Comparison of ENCODE assay signal across 19 mouse cellular contexts in the genomic region with DNA sequence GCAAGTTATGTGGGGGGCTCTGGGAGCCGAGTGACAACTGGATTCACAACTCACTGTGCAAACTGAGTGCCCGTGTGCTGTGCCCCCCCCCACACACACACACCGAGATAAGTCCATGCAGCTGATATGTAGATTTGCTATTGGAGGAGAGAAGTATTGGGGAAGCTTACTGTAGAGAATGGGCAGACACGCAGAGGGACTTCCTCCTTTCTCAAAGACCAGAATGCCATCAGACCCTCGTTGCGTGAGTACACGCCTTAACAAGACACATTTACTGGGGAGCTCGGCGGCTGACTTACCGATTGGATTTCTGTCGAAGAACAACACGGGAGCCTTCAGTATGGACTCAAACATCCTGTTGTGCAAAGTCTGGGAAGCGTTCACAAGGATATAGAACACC.
DNase-seq lines count a peak whose midpoint lies in the region; ATAC-seq and TF ChIP-seq lines count a peak whose summit lies in the region.
"Had no signal": no experiment of that assay in that cellular context is flagged by ENCODE, and none has a peak within 500 bp of the region (broad histone marks: within the 10 kb centered on the region; RNA-seq: fewer than 3 reads in every experiment).

No protein-coding gene starts in this region.

- H3K27me3 ChIP-seq in kidney, embryonic 16.5 days (ENCODE audit: insufficient read depth, low read length), result no peaks in the 10 kb centered on the region
- no peaks in the 10 kb centered on the region for H3K27me3 ChIP-seq in liver, postnatal 0 days (ENCODE audit: insufficient read depth, low read length)

- H3K4me3 ChIP-seq in gastrocnemius, adult 2 months, result peak overlapping the region; percentile 54
- no peak overlapping the region for H3K4me3 ChIP-seq in kidney, embryonic 16.5 days (ENCODE audit: low read length)
- H3K4me3 ChIP-seq in brown adipose tissue, adult 24 weeks (ENCODE audit: insufficient read depth, low read depth, low read length), result peak overlapping the region; percentile 65
- 0 out of 2 replicates have a peak overlapping the region, but pooled peaks have one; percentile 10 for H3K4me3 ChIP-seq in liver, postnatal 0 days (ENCODE audit: low read depth, low read length)
- H3K4me3 ChIP-seq: forebrain, embryonic 15.5 days; hindbrain, embryonic 12.5 days; left cerebral cortex, adult 2 months had no signal

- TF ChIP-seq EP300 in liver, postnatal 0 days (IDR thresholded peaks at IDR 0.05; ENCODE audit: low read depth), result no peak

- intact Hi-C loops in gastrocnemius, adult 2 months (cut with DNase I), result no loop called here
- intact Hi-C loops in gastrocnemius, postnatal 14 days (cut with DNase I; ENCODE audit: low total_unique reads), result loop anchor here (5.0 kb wide), 1 partner anchor 437 kb away; no protein-coding TSS in a partner anchor

- no peak overlapping the region for H3K9ac ChIP-seq in kidney, embryonic 16.5 days (replicated peaks; ENCODE audit: low read length)
- H3K9ac ChIP-seq in liver, postnatal 0 days (replicated peaks), result no peak overlapping the region
- H3K9ac ChIP-seq: forebrain, embryonic 15.5 days; hindbrain, embryonic 12.5 days had no signal

- peaks cover 13% of the 10 kb centered on the region for H3K4me1 ChIP-seq in kidney, embryonic 16.5 days (ENCODE audit: insufficient read depth, low read length)
- H3K4me1 ChIP-seq in brown adipose tissue, adult 24 weeks (ENCODE audit: control insufficient read depth, insufficient read depth, insufficient read length, low read length), result no peaks in the 10 kb centered on the region; the same call in 1 of the 2 replicates
- no peaks in the 10 kb centered on the region for H3K4me1 ChIP-seq in liver, postnatal 0 days (ENCODE audit: insufficient read depth)
- H3K4me1 ChIP-seq: hindbrain, embryonic 12.5 days had no signal

- H3K27ac ChIP-seq in gastrocnemius, adult 2 months, result peak overlapping the region; percentile 16; the same call in 1 of the 2 replicates
- 0 out of 2 replicates have a peak overlapping the region, but pooled peaks have one; percentile 17 for H3K27ac ChIP-seq in kidney, embryonic 16.5 days (ENCODE audit: low read length)
- H3K27ac ChIP-seq in brown adipose tissue, adult 24 weeks (replicated peaks; ENCODE audit: low read depth, low read length), result peak overlapping the region; percentile 85
- H3K27ac ChIP-seq in liver, postnatal 0 days (ENCODE audit: low read depth), result no peak overlapping the region
- H3K27ac ChIP-seq: forebrain, embryonic 15.5 days; hindbrain, embryonic 12.5 days; left cerebral cortex, adult 2 months had no signal

- no peak for TF ChIP-seq CTCF in gastrocnemius, adult 2 months (IDR thresholded peaks at IDR 0.05)
- TF ChIP-seq CTCF in liver, postnatal 0 days (IDR thresholded peaks at IDR 0.05; ENCODE audit: low read depth), result no peak

- H3K9me3 ChIP-seq in kidney, embryonic 16.5 days (ENCODE audit: low read length), result no peaks in the 10 kb centered on the region
- H3K9me3 ChIP-seq in liver, postnatal 0 days (ENCODE audit: low read length), result no peaks in the 10 kb centered on the region
- H3K9me3 ChIP-seq: forebrain, embryonic 15.5 days; hindbrain, embryonic 12.5 days had no signal

- no peak overlapping the region for H3K4me2 ChIP-seq in kidney, embryonic 16.5 days (replicated peaks; ENCODE audit: low read depth, low read length)
- H3K4me2 ChIP-seq in liver, postnatal 0 days (ENCODE audit: low read depth, low read length), result peak overlapping the region; percentile 16
- H3K4me2 ChIP-seq: forebrain, embryonic 15.5 days; hindbrain, embryonic 12.5 days had no signal

- H3K36me3 ChIP-seq in kidney, embryonic 16.5 days (ENCODE audit: insufficient read depth, low read length), result no peaks in the 10 kb centered on the region
- H3K36me3 ChIP-seq in liver, postnatal 0 days (replicated peaks; ENCODE audit: insufficient read depth, low read length), result no peaks in the 10 kb centered on the region
- H3K36me3 ChIP-seq: forebrain, embryonic 15.5 days; hindbrain, embryonic 12.5 days had no signal

- no peak for ATAC-seq in kidney, embryonic 16.5 days (ENCODE audit: low FRiP score, low TSS enrichment)
- ATAC-seq in liver, postnatal 0 days, result no peak
- ATAC-seq: forebrain, embryonic 15.5 days; intestine, embryonic 16.5 days; midbrain, embryonic 16.5 days had no signal

- 77% methylated on average over 13 of the region's 13 CpGs for WGBS in kidney, embryonic 16.5 days
- WGBS in liver, postnatal 0 days (ENCODE audit: insufficient replicate concordance), result 30% methylated on average over 13 of the region's 13 CpGs

- no peak for DNase-seq in gastrocnemius, adult 2 months
- no peak for DNase-seq in gastrocnemius, postnatal 14 days
- no peak for DNase-seq in kidney, adult 9 months
- DNase-seq in liver, postnatal 0 days, result no peak
- DNase-seq in thymus, postnatal 36 days, result no peak
- DNase-seq in left cerebral cortex, adult 9 months (ENCODE audit: low spot score in 2 of 2), result no peak
- DNase-seq: cerebellum, adult 8-10 months; embryo, embryonic 11 days; gastrocnemius, postnatal 10 days; lung, adult 2 months; right cerebral cortex, postnatal 25 days; thymus, adult 2 months had no signal
